Mouse (Mus musculus) stomach, postnatal 0 days (tissue): ENCODE results near the gene Mfrp. TPM values are rescaled to one million over a fixed set of nuclear protein-coding genes. Genes with fewer than 3 reads are reported as not detected.
A peak's percentile ranks its signal among the peaks of the same experiment; 100 is the strongest.

Source experiments
- ATAC-seq: fragments of 200-750 bp; cut with Nextera tagmentation; 2 replicates; pipeline ENCODE4 v1.8.0; 2017; ENCODE audit not compliant: low FRiP score, low TSS enrichment
- DNase-seq: peaks from one replicate; pipeline ENCODE4 v3.0.0-alpha.2; 2016; ENCODE audit warnings: low spot score
- H3K27ac ChIP-seq: fragments of 300-500 bp; sonication (generic); replicated peaks from 2 replicates; pipeline ENCODE4 v1.5.1; 2014; ENCODE audit warnings: mild to moderate bottlenecking, control low read depth
- H3K27me3 ChIP-seq: fragments of 300-500 bp; sonication (generic); 2 replicates; pipeline ENCODE4 v1.6.1; 2014; ENCODE audit warnings: low read length; ENCODE audit not compliant: control insufficient read depth, insufficient read depth
- H3K36me3 ChIP-seq: fragments of 300-500 bp; sonication (generic); 2 replicates; pipeline ENCODE4 v1.6.1; 2014; ENCODE audit warnings: low read length, mixed read lengths; ENCODE audit not compliant: control insufficient read depth, insufficient read depth
- H3K4me1 ChIP-seq: fragments of 300-500 bp; sonication (generic); replicated peaks from 2 replicates; pipeline ENCODE4 v1.6.1; 2014; ENCODE audit warnings: antibody characterized with exemption; ENCODE audit not compliant: control insufficient read depth, insufficient read depth
- H3K4me2 ChIP-seq: fragments of 300-500 bp; sonication (generic); replicated peaks from 2 replicates; pipeline ENCODE4 v1.6.1; 2014; ENCODE audit warnings: low read depth, mild to moderate bottlenecking, control low read depth, moderate library complexity
- H3K4me3 ChIP-seq: fragments of 300-500 bp; sonication (generic); 2 replicates; pipeline ENCODE4 v1.5.1; 2014; ENCODE audit warnings: low read depth, low read length, control low read depth
- H3K9ac ChIP-seq: fragments of 300-500 bp; sonication (generic); 2 replicates; pipeline ENCODE4 v1.6.1; 2014; ENCODE audit warnings: mild to moderate bottlenecking, low read length, control low read depth, mixed read lengths
- H3K9me3 ChIP-seq: fragments of 300-500 bp; sonication (generic); 2 replicates; pipeline ENCODE4 v1.6.1; 2016; ENCODE audit warnings: low read length; ENCODE audit not compliant: control insufficient read depth
- CTCF ChIP-seq: IDR thresholded peaks from 2 replicates; pipeline ENCODE4 v1.5.1; 2016; ENCODE audit warnings: antibody characterized with exemption, low read depth, mild to moderate bottlenecking, moderate library complexity
- EP300 ChIP-seq: optimal IDR thresholded peaks from 2 replicates; pipeline ENCODE3; 2016; ENCODE audit warnings: antibody characterized with exemption
- WGBS: fragments of 180-500 bp; shearing (Covaris S2); extraction: QIAGEN DNeasy Blood & Tissue Kit; methylation state at CpG from one replicate; pipeline ENCODE4 v1.1.7; 2014; 5-methylcytosine and 5-hydroxymethylcytosine counted together
- polyA plus RNA-seq: library from polyadenylated mRNA; unstranded; fragments of >200 nt; fragmentation: Nextera tagmentation; extraction: Ambion mirVana; gene quantifications from 2 replicates; pipeline ENCODE4 v1.2.1, GENCODE M21; 2015

Mfrp gene
- polyA plus RNA-seq, 1 experiment from 2014 or later = not detected

GRCm38 (mm10) chr9:44125546-44126428 is 24.3 kb downstream of the Mfrp start:
- peak overlapping the region; percentile 21; the same call in 1 of the 2 replicates for H3K4me2 ChIP-seq
- peaks cover 6% of the 10 kb centered on the region for H3K4me1 ChIP-seq
- no peaks in the 10 kb centered on the region for H3K27me3 ChIP-seq
- H3K4me3 ChIP-seq = no peak overlapping the region
- peak; percentile 86 for DNase-seq
- WGBS = 23% methylated on average over 18 of the region's 18 CpGs
- H3K9ac ChIP-seq = 0 out of 2 replicates have a peak overlapping the region, but pooled peaks have one; percentile 38
- peak; percentile 95 for TF ChIP-seq CTCF
- TF ChIP-seq EP300 = no peak
- H3K36me3 ChIP-seq = no peaks in the 10 kb centered on the region
- peak overlapping the region; percentile 63; the same call in 1 of the 2 replicates for H3K27ac ChIP-seq
- H3K9me3 ChIP-seq = no peaks in the 10 kb centered on the region
- no peak for ATAC-seq

GRCm38 (mm10) chr9:44126746-44127145 is 25.2 kb downstream of the Mfrp start:
- DNase-seq = no peak
- TF ChIP-seq CTCF = no peak
- TF ChIP-seq EP300 = no peak
- WGBS = 80% methylated on average over 3 of the region's 3 CpGs
- H3K27me3 ChIP-seq = no peaks in the 10 kb centered on the region
- no peaks in the 10 kb centered on the region for H3K9me3 ChIP-seq
- peaks cover 6% of the 10 kb centered on the region for H3K4me1 ChIP-seq
- peak overlapping the region; percentile 63; the same call in 1 of the 2 replicates for H3K27ac ChIP-seq
- no peaks in the 10 kb centered on the region for H3K36me3 ChIP-seq
- no peak overlapping the region for H3K9ac ChIP-seq
- ATAC-seq = no peak
- H3K4me3 ChIP-seq = no peak overlapping the region
- no peak overlapping the region for H3K4me2 ChIP-seq

GRCm38 (mm10) chr9:44127351-44127801 is 25.8 kb downstream of the Mfrp start:
- ATAC-seq (no peak), DNase-seq (no peak)
- no peak overlapping the region for H3K4me2 ChIP-seq
- TF ChIP-seq CTCF (no peak), EP300 (no peak)
- H3K9ac ChIP-seq = no peak overlapping the region
- H3K27ac ChIP-seq = no peak overlapping the region
- H3K27me3 ChIP-seq = no peaks in the 10 kb centered on the region
- H3K9me3 ChIP-seq = no peaks in the 10 kb centered on the region
- no peaks in the 10 kb centered on the region for H3K36me3 ChIP-seq
- WGBS = 54% methylated on average over 3 of the region's 3 CpGs
- H3K4me3 ChIP-seq = no peak overlapping the region
- H3K4me1 ChIP-seq = peaks cover 6% of the 10 kb centered on the region

GRCm38 (mm10) chr9:44129633-44130032 is 28.1 kb downstream of the Mfrp start:
- TF ChIP-seq EP300 (no peak), CTCF (no peak)
- Histone ChIP-seq H3K9ac (peak overlapping the region; percentile 68), H3K4me3 (peak overlapping the region; percentile 39), H3K4me2 (peak overlapping the region; percentile 64), H3K27ac (peak overlapping the region; percentile 93), H3K27me3 (no peaks in the 10 kb centered on the region), H3K36me3 (no peaks in the 10 kb centered on the region), H3K9me3 (no peaks in the 10 kb centered on the region), H3K4me1 (peaks cover 7% of the 10 kb centered on the region)
- ATAC-seq (0 out of 2 replicates have a peak, but pooled peaks have one; percentile 0), DNase-seq (no peak)
- 11% methylated on average over 9 of the region's 9 CpGs for WGBS

GRCm38 (mm10) chr9:44130034-44130433 is 28.5 kb downstream of the Mfrp start:
- Histone ChIP-seq H3K27ac (peak overlapping the region; percentile 93), H3K4me2 (peak overlapping the region; percentile 64), H3K27me3 (no peaks in the 10 kb centered on the region), H3K9me3 (no peaks in the 10 kb centered on the region), H3K4me3 (peak overlapping the region; percentile 39), H3K4me1 (peaks cover 8% of the 10 kb centered on the region), H3K9ac (peak overlapping the region; percentile 68), H3K36me3 (no peaks in the 10 kb centered on the region)
- 1% methylated on average over 27 of the region's 27 CpGs for WGBS
- DNase-seq (peak; percentile 54), ATAC-seq (peak; percentile 73)
- no peak for TF ChIP-seq CTCF
- no peak for TF ChIP-seq EP300
